Mouse (Mus musculus): ENCODE data around the gene Ppp2r2d. TPM values are rescaled to one million over a fixed set of nuclear protein-coding genes. Genes with fewer than 3 reads are reported as not detected.

Ppp2r2d gene
- polyA plus RNA-seq, 1 experiment from 2014 or later, result 32.1 TPM

- H3K27me3 ChIP-seq (ENCODE audit: insufficient read depth, low read length), result no peaks in the 10 kb centered on the region
- ATAC-seq (replicated peaks; ENCODE audit: low FRiP score, low read depth) (no peak), DNase-seq (ENCODE audit: low spot score) (no peak)
- H3K9me3 ChIP-seq (replicated peaks; ENCODE audit: low read length), result no peaks in the 10 kb centered on the region
- no peak for TF ChIP-seq CTCF (IDR thresholded peaks at IDR 0.05; ENCODE audit: low read depth)
- no peak overlapping the region for H3K27ac ChIP-seq
- H3K9ac ChIP-seq (ENCODE audit: low read depth, low read length), result no peak overlapping the region
- H3K4me3 ChIP-seq (replicated peaks; ENCODE audit: low read depth, low read length), result no peak overlapping the region
- no peaks in the 10 kb centered on the region for H3K4me1 ChIP-seq (replicated peaks; ENCODE audit: insufficient read depth, low read length)
- whole genome bisulfite sequencing, result 88% methylated on average over 4 of the region's 4 CpGs
- H3K4me2 ChIP-seq (ENCODE audit: low read length), result no peak overlapping the region
- H3K36me3 ChIP-seq (ENCODE audit: insufficient read depth, low read length), result peaks cover 21% of the 10 kb centered on the region; the same call in 1 of the 2 replicates
Observed at GRCm38 (mm10) chr7:138898743-138899142, 52.9 kb downstream of the Ppp2r2d start.

- no peak for ATAC-seq (replicated peaks; ENCODE audit: low FRiP score, low read depth)
- H3K36me3 ChIP-seq (ENCODE audit: insufficient read depth, low read length), result no peaks in the 10 kb centered on the region
- peaks cover 10% of the 10 kb centered on the region for H3K4me1 ChIP-seq (replicated peaks; ENCODE audit: insufficient read depth, low read length)
- no peak overlapping the region for H3K4me3 ChIP-seq (replicated peaks; ENCODE audit: low read depth, low read length)
- H3K4me2 ChIP-seq (ENCODE audit: low read length), result no peak overlapping the region
- peak; percentile 29 for DNase-seq (ENCODE audit: low spot score)
- no peak for TF ChIP-seq CTCF (IDR thresholded peaks at IDR 0.05; ENCODE audit: low read depth)
- no peak overlapping the region for H3K9ac ChIP-seq (ENCODE audit: low read depth, low read length)
- peak overlapping the region; percentile 56; the same call in 1 of the 2 replicates for H3K27ac ChIP-seq
- H3K27me3 ChIP-seq (ENCODE audit: insufficient read depth, low read length), result no peaks in the 10 kb centered on the region
- 24% methylated on average over 7 of the region's 7 CpGs for WGBS
- no peaks in the 10 kb centered on the region for H3K9me3 ChIP-seq (replicated peaks; ENCODE audit: low read length)
Observed at GRCm38 (mm10) chr7:138903886-138904435, 58.1 kb downstream of the Ppp2r2d start.

DNA sequence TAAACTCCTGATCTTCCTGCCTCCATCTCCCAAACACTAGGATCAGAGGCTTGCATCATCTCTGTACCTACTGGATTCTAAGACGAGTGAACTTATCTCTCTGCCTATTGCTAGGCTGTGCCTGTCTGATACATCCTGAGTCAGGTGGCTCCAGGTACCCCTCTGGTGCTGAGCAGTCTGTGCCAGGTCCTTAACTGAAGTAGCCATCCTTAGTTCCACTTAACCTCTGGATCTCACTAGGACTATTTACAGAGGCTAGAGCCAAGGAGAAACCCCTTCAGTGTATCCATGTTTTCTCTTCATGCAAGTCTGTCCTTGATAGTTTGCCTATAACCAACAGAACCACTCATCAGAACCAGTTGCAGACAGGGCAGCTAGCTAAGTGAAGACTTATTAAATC is 60.6 kb downstream of the Ppp2r2d start:
- H3K4me1 ChIP-seq (replicated peaks; ENCODE audit: insufficient read depth, low read length), result peaks cover 10% of the 10 kb centered on the region
- no peak for DNase-seq (ENCODE audit: low spot score)
- H3K9ac ChIP-seq (ENCODE audit: low read depth, low read length), result no peak overlapping the region
- no peaks in the 10 kb centered on the region for H3K36me3 ChIP-seq (ENCODE audit: insufficient read depth, low read length)
- H3K27ac ChIP-seq, result no peak overlapping the region
- no peaks in the 10 kb centered on the region for H3K27me3 ChIP-seq (ENCODE audit: insufficient read depth, low read length)
- ATAC-seq (replicated peaks; ENCODE audit: low FRiP score, low read depth), result no peak
- no peaks in the 10 kb centered on the region for H3K9me3 ChIP-seq (replicated peaks; ENCODE audit: low read length)
- 97% methylated on average over 1 of the region's 1 CpGs for WGBS
- peak overlapping the region; percentile 70 for H3K4me2 ChIP-seq (ENCODE audit: low read length)
- peak overlapping the region; percentile 18; the same call in 1 of the 2 replicates for H3K4me3 ChIP-seq (replicated peaks; ENCODE audit: low read depth, low read length)
- TF ChIP-seq CTCF (IDR thresholded peaks at IDR 0.05; ENCODE audit: low read depth), result no peak

GRCm38 (mm10) chr7:138907043-138907442 is 61.2 kb downstream of the Ppp2r2d start:
- H3K4me3 ChIP-seq (replicated peaks; ENCODE audit: low read depth, low read length), result peak overlapping the region; percentile 18; the same call in 1 of the 2 replicates
- H3K36me3 ChIP-seq (ENCODE audit: insufficient read depth, low read length), result no peaks in the 10 kb centered on the region
- no peak for TF ChIP-seq CTCF (IDR thresholded peaks at IDR 0.05; ENCODE audit: low read depth)
- no peak overlapping the region for H3K9ac ChIP-seq (ENCODE audit: low read depth, low read length)
- DNase-seq (ENCODE audit: low spot score) (peak; percentile 69), ATAC-seq (replicated peaks; ENCODE audit: low FRiP score, low read depth) (0 out of 2 replicates have a peak, but pooled peaks have one; percentile 40)
- no peaks in the 10 kb centered on the region for H3K27me3 ChIP-seq (ENCODE audit: insufficient read depth, low read length)
- peak overlapping the region; percentile 70 for H3K4me2 ChIP-seq (ENCODE audit: low read length)
- H3K4me1 ChIP-seq (replicated peaks; ENCODE audit: insufficient read depth, low read length), result peaks cover 10% of the 10 kb centered on the region
- no peak overlapping the region for H3K27ac ChIP-seq
- H3K9me3 ChIP-seq (replicated peaks; ENCODE audit: low read length), result no peaks in the 10 kb centered on the region
- 13% methylated on average over 7 of the region's 7 CpGs for WGBS

DNA sequence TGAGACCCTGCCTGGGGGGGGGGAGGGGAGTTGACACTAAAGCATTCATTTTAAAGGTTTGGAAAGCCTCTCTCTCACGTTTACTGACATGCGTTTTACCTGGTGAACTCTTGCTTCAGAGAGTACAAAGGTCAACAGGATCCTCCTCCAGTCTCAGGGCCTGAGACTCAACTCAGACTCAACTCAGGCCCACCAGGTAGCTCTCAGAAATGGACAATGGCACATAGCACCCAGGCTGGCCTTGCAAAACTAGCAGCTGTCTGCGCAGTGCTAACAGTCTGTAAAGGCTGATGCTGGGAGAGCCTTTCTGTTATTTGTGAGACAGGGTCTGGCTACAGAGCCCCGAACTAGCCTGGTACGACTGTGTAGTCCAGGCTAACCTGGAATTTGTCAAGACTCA is 62.1 kb downstream of the Ppp2r2d start:
- no peaks in the 10 kb centered on the region for H3K27me3 ChIP-seq (ENCODE audit: insufficient read depth, low read length)
- ATAC-seq (replicated peaks; ENCODE audit: low FRiP score, low read depth), result no peak
- TF ChIP-seq CTCF (IDR thresholded peaks at IDR 0.05; ENCODE audit: low read depth), result no peak
- peaks cover 10% of the 10 kb centered on the region for H3K4me1 ChIP-seq (replicated peaks; ENCODE audit: insufficient read depth, low read length)
- H3K9ac ChIP-seq (ENCODE audit: low read depth, low read length), result no peak overlapping the region
- H3K36me3 ChIP-seq (ENCODE audit: insufficient read depth, low read length), result no peaks in the 10 kb centered on the region
- WGBS, result 74% methylated on average over 5 of the region's 5 CpGs
- DNase-seq (ENCODE audit: low spot score), result no peak
- H3K27ac ChIP-seq, result no peak overlapping the region
- no peaks in the 10 kb centered on the region for H3K9me3 ChIP-seq (replicated peaks; ENCODE audit: low read length)
- H3K4me2 ChIP-seq (ENCODE audit: low read length), result peak overlapping the region; percentile 70
- peak overlapping the region; percentile 64; the same call in 1 of the 2 replicates for H3K4me3 ChIP-seq (replicated peaks; ENCODE audit: low read depth, low read length)

GRCm38 (mm10) chr7:138908768-138909276 is 62.9 kb downstream of the Ppp2r2d start:
- Histone ChIP-seq H3K9me3 (replicated peaks; ENCODE audit: low read length) (no peaks in the 10 kb centered on the region), H3K4me3 (replicated peaks; ENCODE audit: low read depth, low read length) (peak overlapping the region; percentile 64), H3K4me1 (replicated peaks; ENCODE audit: insufficient read depth, low read length) (peaks cover 10% of the 10 kb centered on the region), H3K27ac (peak overlapping the region; percentile 77), H3K27me3 (ENCODE audit: insufficient read depth, low read length) (no peaks in the 10 kb centered on the region), H3K9ac (ENCODE audit: low read depth, low read length) (peak overlapping the region; percentile 74), H3K36me3 (ENCODE audit: insufficient read depth, low read length) (no peaks in the 10 kb centered on the region), H3K4me2 (ENCODE audit: low read length) (peak overlapping the region; percentile 70)
- no peak for ATAC-seq (replicated peaks; ENCODE audit: low FRiP score, low read depth)
- TF ChIP-seq CTCF (IDR thresholded peaks at IDR 0.05; ENCODE audit: low read depth), result no peak
- DNase-seq (ENCODE audit: low spot score), result no peak
- WGBS, result 9% methylated on average over 10 of the region's 10 CpGs
